Mouse (Mus musculus) forelimb bud, embryonic 11.5 days (tissue): ENCODE data around the gene Smtnl1.

ENCODE experiments used
- DNase-seq: peaks from one replicate; pipeline ENCODE4 v3.0.0-alpha.2; 2012; ENCODE audit warnings: low read depth, low spot score

The Smtnl1 gene

GRCm38 (mm10) chr2:84822552-84822951 is at the start of gene Smtnl1:
TSS of gene Smtnl1 (minus strand) at chr2:84822652.
- DNase-seq: no peak

- no peak for DNase-seq
Observed at GRCm38 (mm10) chr2:84870623-84871160, 48.2 kb upstream of the Smtnl1 start.

- no peak for DNase-seq
Observed at GRCm38 (mm10) chr2:84868977-84869376, 46.5 kb upstream of the Smtnl1 start.

- peak; percentile 62 for DNase-seq
Observed at GRCm38 (mm10) chr2:84868521-84868943, 46.1 kb upstream of the Smtnl1 start.

- DNase-seq: no peak
Observed at GRCm38 (mm10) chr2:84865616-84866571, 43.4 kb upstream of the Smtnl1 start.

- no peak for DNase-seq
Observed at GRCm38 (mm10) chr2:84862231-84862630, 39.8 kb upstream of the Smtnl1 start.

- no peak for DNase-seq
Observed at GRCm38 (mm10) chr2:84861430-84861829, 39.0 kb upstream of the Smtnl1 start.

- DNase-seq: no peak
Observed at GRCm38 (mm10) chr2:84859991-84860780, 37.7 kb upstream of the Smtnl1 start.

GRCm38 (mm10) chr2:84858551-84858950 is 36.1 kb upstream of the Smtnl1 start:
- no peak for DNase-seq

- peak; percentile 53 for DNase-seq
Observed at GRCm38 (mm10) chr2:84855732-84856131, 33.3 kb upstream of the Smtnl1 start.

- DNase-seq: no peak
Observed at GRCm38 (mm10) chr2:84851130-84852040, 28.9 kb upstream of the Smtnl1 start.

- no peak for DNase-seq
Observed at GRCm38 (mm10) chr2:84850407-84851129, 28.1 kb upstream of the Smtnl1 start.

- DNase-seq: no peak
Observed at GRCm38 (mm10) chr2:84845226-84845625, 22.8 kb upstream of the Smtnl1 start.

- no peak for DNase-seq
Observed at GRCm38 (mm10) chr2:84843654-84844053, 21.2 kb upstream of the Smtnl1 start.

GRCm38 (mm10) chr2:84841905-84842304 is 19.5 kb upstream of the Smtnl1 start:
- DNase-seq: no peak

- no peak for DNase-seq
Observed at GRCm38 (mm10) chr2:84840748-84841563, 18.5 kb upstream of the Smtnl1 start.

GRCm38 (mm10) chr2:84840016-84840747 is 17.7 kb upstream of the Smtnl1 start:
- DNase-seq: peak; percentile 89
